Mouse (Mus musculus) hindbrain, embryonic 15.5 days (tissue): Measurements from ENCODE around the gene Adam1b. TPM values are rescaled to one million over a fixed set of nuclear protein-coding genes. Genes with fewer than 3 reads are reported as not detected.

Source experiments
- ATAC-seq: fragments of 200-750 bp; cut with Nextera tagmentation; 2 replicates; pipeline ENCODE4 v1.8.0; 2017; ENCODE audit warnings: low read depth, moderate number of reproducible peaks, moderate TSS enrichment; ENCODE audit not compliant: low FRiP score
- H3K27ac ChIP-seq: fragments of 300-500 bp; sonication (generic); replicated peaks from 2 replicates; pipeline ENCODE4 v1.5.1; 2015; ENCODE audit warnings: mild to moderate bottlenecking, inconsistent platforms
- H3K27me3 ChIP-seq: fragments of 300-500 bp; sonication (generic); 2 replicates; pipeline ENCODE4 v1.6.1; 2015; ENCODE audit warnings: control low read depth, inconsistent platforms
- H3K36me3 ChIP-seq: fragments of 300-500 bp; sonication (generic); 2 replicates; pipeline ENCODE4 v1.6.1; 2015; ENCODE audit warnings: control low read depth, inconsistent platforms
- H3K4me1 ChIP-seq: fragments of 300-500 bp; sonication (generic); replicated peaks from 2 replicates; pipeline ENCODE4 v1.6.1; 2015; ENCODE audit warnings: control low read depth, inconsistent platforms
- H3K4me2 ChIP-seq: fragments of 300-500 bp; sonication (generic); 2 replicates; pipeline ENCODE4 v1.6.1; 2015; ENCODE audit warnings: moderate library complexity, mild to moderate bottlenecking, inconsistent platforms
- H3K4me3 ChIP-seq: fragments of 300-500 bp; sonication (generic); 2 replicates; pipeline ENCODE4 v1.5.1; 2015; ENCODE audit warnings: mild to moderate bottlenecking, inconsistent platforms
- H3K9ac ChIP-seq: fragments of 300-500 bp; sonication (generic); 2 replicates; pipeline ENCODE4 v1.6.1; 2015; ENCODE audit warnings: inconsistent platforms
- H3K9me3 ChIP-seq: fragments of 300-500 bp; sonication (generic); 2 replicates; pipeline ENCODE4 v1.6.1; 2016; ENCODE audit warnings: control low read depth, inconsistent platforms
- whole genome bisulfite sequencing: fragments of 180-500 bp; shearing (Covaris S2); methylation state at CpG from one replicate; pipeline ENCODE4 v1.1.7; 2015; 5-methylcytosine and 5-hydroxymethylcytosine counted together
- polyA plus RNA-seq: library from polyadenylated mRNA; unstranded; fragments of >200 nt; fragmentation: Nextera tagmentation; extraction: Ambion mirVana; gene quantifications from 2 replicates; pipeline ENCODE4 v1.2.1, GENCODE M21; 2015

Gene Adam1b
- polyA plus RNA-seq, 1 experiment from 2014 or later = 0.14 TPM

DNA sequence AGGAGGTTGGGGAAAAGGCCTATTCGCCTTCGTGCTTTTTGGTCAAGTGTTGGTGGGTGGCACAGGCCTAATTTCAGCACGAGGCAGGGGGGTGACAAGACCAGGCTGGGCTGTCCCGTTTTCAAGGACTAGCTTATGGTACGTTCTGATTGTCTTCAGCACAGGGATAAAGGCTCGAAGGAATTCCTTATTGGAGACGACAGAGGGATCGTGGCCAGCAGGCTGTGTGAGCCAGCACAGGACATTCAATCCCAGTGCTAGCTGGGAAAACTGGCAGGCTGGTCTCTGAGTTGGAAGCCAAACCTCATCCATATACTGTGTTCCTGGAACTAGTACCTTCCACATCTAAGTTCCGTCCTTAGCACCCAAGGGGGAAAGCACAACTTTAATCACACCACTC lies 50.3 kb downstream of the Adam1b start:
- no peak for ATAC-seq
- Histone ChIP-seq H3K27me3 (no peaks in the 10 kb centered on the region), H3K36me3 (peaks cover 10% of the 10 kb centered on the region), H3K9ac (peak overlapping the region; percentile 86), H3K4me3 (peak overlapping the region; percentile 99), H3K4me2 (peak overlapping the region; percentile 78), H3K9me3 (no peaks in the 10 kb centered on the region), H3K27ac (peak overlapping the region; percentile 97), H3K4me1 (peaks cover 27% of the 10 kb centered on the region)
- WGBS = 6% methylated on average over 9 of the region's 9 CpGs

DNA sequence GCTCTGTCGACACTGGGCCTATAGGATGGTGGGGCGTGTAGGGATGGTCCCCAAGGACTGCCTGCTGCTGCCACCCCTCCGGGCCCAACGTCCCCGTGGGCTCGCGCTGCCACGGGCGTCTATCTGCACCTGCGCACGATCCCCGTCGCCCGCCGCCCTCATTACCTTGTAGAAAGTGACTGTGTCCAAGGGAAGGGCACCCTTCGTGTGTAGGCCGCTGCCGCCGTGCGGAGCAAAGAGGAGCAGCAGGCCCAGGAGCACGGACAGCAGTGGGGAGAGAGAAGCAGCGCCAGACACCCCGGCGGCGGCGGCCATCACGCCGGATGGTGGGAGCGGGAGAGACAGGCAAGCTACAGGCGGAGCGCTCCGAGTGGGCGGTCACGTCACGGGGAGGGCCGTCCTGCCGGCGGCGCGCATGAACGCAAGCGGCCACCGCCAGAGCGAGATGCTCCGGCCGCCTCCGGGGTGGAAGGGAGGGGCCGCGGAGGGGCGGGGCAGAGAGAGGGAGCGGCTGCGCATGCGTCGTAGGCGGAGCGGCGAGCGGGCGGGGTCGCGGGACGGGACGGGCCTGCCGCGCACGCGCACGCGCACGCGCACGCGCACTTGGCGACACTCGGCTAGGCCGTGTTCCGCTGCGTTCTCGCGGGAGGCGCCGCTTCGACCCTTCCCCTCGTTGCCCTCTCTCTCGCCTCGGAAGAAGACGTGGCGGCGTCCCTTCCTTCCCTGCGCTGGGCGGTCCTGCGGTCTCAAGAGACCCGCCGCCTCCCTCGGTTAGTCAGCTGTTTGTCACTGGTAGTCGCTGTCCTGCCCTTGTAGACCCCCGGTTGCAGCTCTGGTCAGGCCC lies 51.0 kb downstream of the Adam1b start, which contains the start of gene Erp29:
Erp29 (minus strand) TSS at position 481 of the 844 bp plus-strand sequence.
- peak within 1 kb of the TSS; percentile 97 for H3K9ac ChIP-seq
- H3K4me1 ChIP-seq = peaks cover 27% of the 10 kb centered on the region
- peak; percentile 94 for ATAC-seq
- peak within 1 kb of the TSS; percentile 99 for H3K4me3 ChIP-seq
- no peaks in the 10 kb centered on the region for H3K27me3 ChIP-seq
- peak within 1 kb of the TSS; percentile 90 for H3K4me2 ChIP-seq
- peaks cover 16% of the 10 kb centered on the region for H3K36me3 ChIP-seq
- WGBS = under 1% methylated on average over 76 of the region's 97 CpGs
- peak within 1 kb of the TSS; percentile 97 for H3K27ac ChIP-seq
- no peaks in the 10 kb centered on the region for H3K9me3 ChIP-seq

DNA sequence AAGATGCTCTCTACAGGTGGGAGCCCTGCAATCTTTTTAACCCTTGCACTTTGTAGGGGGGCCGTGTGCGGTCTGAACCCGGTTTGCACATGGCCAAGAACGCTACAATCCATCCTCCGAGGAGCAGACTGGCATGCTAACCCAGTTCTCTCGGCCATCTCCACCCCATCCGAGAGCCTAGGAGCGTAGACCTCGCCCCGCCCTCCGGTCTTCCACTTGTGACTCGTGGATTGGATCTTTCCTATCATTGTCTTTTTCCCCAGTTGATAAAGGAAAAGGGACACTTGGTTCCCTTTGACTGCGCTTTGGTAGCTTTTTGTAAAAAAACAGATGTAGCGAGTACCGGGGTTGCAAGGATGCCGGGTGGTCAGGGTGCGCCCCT lies 51.6 kb downstream of the Adam1b start, which contains the start of gene Tmem116:
Tmem116 (plus strand) TSS at position 250 of the 382 bp plus-strand sequence.
- Histone ChIP-seq H3K4me3 (peak within 1 kb of the TSS; percentile 99), H3K27me3 (no peaks in the 10 kb centered on the region), H3K4me1 (peaks cover 27% of the 10 kb centered on the region), H3K9me3 (no peaks in the 10 kb centered on the region), H3K9ac (peak within 1 kb of the TSS; percentile 97), H3K27ac (peak within 1 kb of the TSS; percentile 97), H3K4me2 (peak within 1 kb of the TSS; percentile 90), H3K36me3 (peaks cover 22% of the 10 kb centered on the region)
- ATAC-seq = peak; percentile 39; the same call in 1 of the 2 replicates
- 0% methylated on average over 17 of the region's 17 CpGs for WGBS

DNA sequence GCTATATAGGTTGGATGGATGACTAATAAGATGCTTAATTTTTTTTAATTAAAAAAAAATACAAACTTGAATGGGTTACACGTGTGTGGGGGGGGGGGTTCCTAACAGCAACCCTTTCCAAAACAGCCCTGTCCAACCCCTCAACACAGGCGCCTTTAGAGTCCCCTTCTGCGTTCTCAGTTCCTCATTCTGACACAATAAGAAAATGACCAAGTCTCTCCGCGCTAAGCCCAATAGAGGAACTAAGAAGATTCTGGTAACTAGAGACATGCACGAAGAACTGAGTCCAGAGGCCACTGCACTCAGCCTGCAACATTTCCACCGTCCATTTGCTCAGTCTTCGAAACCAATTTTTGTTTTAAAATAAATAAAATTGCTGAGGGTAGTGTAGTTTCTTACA lies 52.0 kb downstream of the Adam1b start:
- ATAC-seq = no peak
- Histone ChIP-seq H3K4me1 (peaks cover 27% of the 10 kb centered on the region), H3K4me3 (peak overlapping the region; percentile 99), H3K27ac (peak overlapping the region; percentile 97), H3K9me3 (no peaks in the 10 kb centered on the region), H3K36me3 (peaks cover 26% of the 10 kb centered on the region), H3K9ac (peak overlapping the region; percentile 97), H3K27me3 (no peaks in the 10 kb centered on the region), H3K4me2 (peak overlapping the region; percentile 90)
- 24% methylated on average over 8 of the region's 8 CpGs for WGBS

DNA sequence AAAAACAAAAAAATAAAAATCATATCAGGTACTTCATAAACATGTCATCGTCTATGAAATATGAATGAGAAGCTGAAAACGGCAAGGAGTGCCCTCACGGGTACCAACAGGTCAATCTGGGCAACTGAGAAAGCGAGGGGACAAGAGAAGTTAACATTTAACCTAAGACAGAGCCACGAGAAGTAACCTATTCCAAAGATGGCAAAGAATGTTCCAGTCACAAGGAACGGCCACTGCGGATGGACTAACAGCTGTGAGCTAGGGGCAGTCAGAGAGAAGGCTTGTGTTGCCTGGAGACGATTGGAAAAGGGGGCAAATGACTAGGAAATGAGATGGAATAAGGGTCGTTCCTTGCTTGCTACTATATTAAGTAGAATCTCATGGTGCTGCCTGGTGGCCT lies 52.8 kb downstream of the Adam1b start:
- H3K4me1 ChIP-seq = peaks cover 27% of the 10 kb centered on the region
- peak overlapping the region; percentile 99; the same call in 1 of the 2 replicates for H3K4me3 ChIP-seq
- 76% methylated on average over 9 of the region's 9 CpGs for WGBS
- H3K4me2 ChIP-seq = peak overlapping the region; percentile 90
- H3K9me3 ChIP-seq = no peaks in the 10 kb centered on the region
- H3K27me3 ChIP-seq = no peaks in the 10 kb centered on the region
- H3K27ac ChIP-seq = no peak overlapping the region
- H3K36me3 ChIP-seq = peaks cover 33% of the 10 kb centered on the region
- ATAC-seq = no peak
- peak overlapping the region; percentile 97; the same call in 1 of the 2 replicates for H3K9ac ChIP-seq

Other genes starting within 250 kb of the Adam1b start
- 120 and 127 TPM in 2 replicates for gene Trafd1, start 117.8 kb downstream of the Adam1b start, polyA plus RNA-seq
- 52.2 and 53.6 TPM in 2 replicates for gene Naa25, start 105.5 kb downstream of the Adam1b start, polyA plus RNA-seq
- 2.0 and 2.6 TPM in 2 replicates for gene Tmem116, start 51.5 kb downstream of the Adam1b start, polyA plus RNA-seq
- 187 and 189 TPM in 2 replicates for gene Erp29, start 50.9 kb downstream of the Adam1b start, polyA plus RNA-seq
- 3.8 and 3.9 TPM in 2 replicates for gene Adam1a, start 42.0 kb upstream of the Adam1b start, polyA plus RNA-seq
- not detected in 2 replicates for gene Gm42878, start 42.0 kb upstream of the Adam1b start, polyA plus RNA-seq
- 62.5 and 68.3 TPM in 2 replicates for gene Mapkapk5, start 42.5 kb upstream of the Adam1b start, polyA plus RNA-seq
- 127 and 137 TPM in 2 replicates for gene Aldh2, start 90.4 kb upstream of the Adam1b start, polyA plus RNA-seq
- gene Acad12, start 115.5 kb upstream of the Adam1b start, polyA plus RNA-seq = 1.3 and 1.6 TPM in 2 replicates
- gene Acad10, start 157.1 kb upstream of the Adam1b start, polyA plus RNA-seq = 1.5 and 1.6 TPM in 2 replicates
- 43.1 and 44.6 TPM in 2 replicates for gene Brap, start 157.1 kb upstream of the Adam1b start, polyA plus RNA-seq
- 92.6 and 111 TPM in 2 replicates for gene Atxn2, start 207.9 kb upstream of the Adam1b start, polyA plus RNA-seq